Mouse (Mus musculus): ENCODE measurements at regions not wholly inside any gene's neighbourhood (a gene's known extent, or its start where the extent isn't known, plus 50 kb on each side); places are given as distances from the start of the nearest gene placed in this dataset.

DNA sequence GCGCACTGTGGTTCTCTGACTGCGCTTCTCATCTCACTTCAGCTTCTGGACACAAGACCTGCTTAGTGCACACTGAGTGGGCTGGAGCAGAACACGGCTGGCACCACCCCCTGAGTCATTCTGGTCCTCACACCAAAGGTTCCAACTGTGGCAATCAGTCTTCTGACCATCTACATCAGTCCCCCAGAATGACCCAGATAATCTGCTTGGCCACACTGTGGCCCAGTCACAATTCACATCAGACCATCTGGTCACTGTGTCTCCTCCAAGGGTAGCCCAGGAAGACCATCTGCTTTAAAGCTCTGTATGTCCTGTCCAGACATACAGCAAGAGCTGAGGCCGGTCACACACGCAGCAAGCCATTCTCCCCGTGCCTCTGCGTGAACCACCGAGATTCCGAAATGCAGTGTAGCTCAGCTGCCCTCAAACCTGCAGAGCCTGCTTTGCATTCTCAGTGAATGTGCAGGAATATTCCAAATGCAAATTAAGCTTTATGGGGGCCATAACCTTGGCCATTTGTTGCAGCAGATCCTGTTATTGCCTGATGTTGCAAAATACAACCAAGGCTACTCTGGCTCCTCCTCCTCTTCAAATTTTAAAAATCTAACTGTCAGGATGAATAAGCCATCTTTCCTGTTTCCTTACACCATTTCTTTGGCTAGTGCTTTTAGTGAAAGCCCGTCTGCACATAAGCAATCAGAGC lies 135.1 kb upstream of the Azi2 start:
- TF ChIP-seq POLR2A (IDR thresholded peaks at IDR 0.05; ENCODE audit: insufficient read depth, low read length) = no peak
- TF ChIP-seq EP300 (IDR thresholded peaks at IDR 0.05; ENCODE audit: insufficient read depth, low read depth, low read length) = no peak

Measured in ES-Bruce4 (cell line).